In the genomic region with DNA sequence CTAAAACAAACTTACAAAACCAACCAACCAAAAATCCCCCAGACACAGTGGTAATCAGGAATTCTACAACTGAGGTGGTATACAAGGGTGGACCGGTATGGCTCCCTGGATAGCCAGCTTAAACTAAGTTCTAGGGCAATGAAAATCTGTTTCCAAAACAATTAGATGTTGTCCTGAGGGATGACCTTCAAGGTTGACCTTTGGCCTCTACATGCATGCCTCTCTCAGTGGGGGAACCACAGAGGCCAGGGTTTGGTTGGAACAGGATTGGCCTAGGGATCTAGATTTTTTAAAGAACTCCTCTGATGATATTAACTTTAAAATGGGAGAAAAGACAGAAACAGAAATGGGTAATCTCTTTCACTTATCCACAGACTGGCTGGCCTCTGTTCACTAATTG, we compare ENCODE assay signal across 25 mouse cellular contexts.
"Had no signal": no experiment of that assay in that cellular context is flagged by ENCODE, and none has a peak within 500 bp of the region (broad histone marks: within the 10 kb centered on the region; RNA-seq: fewer than 3 reads in every experiment).

No protein-coding gene starts in this region.

- H3K9me3 ChIP-seq: heart, embryonic 13.5 days; heart, embryonic 15.5 days; hindbrain, embryonic 13.5 days; hindbrain, embryonic 15.5 days; limb, embryonic 13.5 days; limb, embryonic 15.5 days; liver, embryonic 13.5 days; liver, embryonic 15.5 days had no signal

- H3K36me3 ChIP-seq: heart, embryonic 13.5 days; heart, embryonic 15.5 days; hindbrain, embryonic 13.5 days; hindbrain, embryonic 15.5 days; limb, embryonic 13.5 days; limb, embryonic 15.5 days; liver, embryonic 13.5 days; liver, embryonic 15.5 days had no signal

- ATAC-seq: hindbrain, postnatal 0 days; intestine, postnatal 0 days had no signal

- DNase-seq: gastrocnemius, postnatal 10 days; gastrocnemius, postnatal 25 days; heart, adult 11 months; heart, adult 2 months; heart, postnatal 14 days; heart, postnatal 36 days; kidney, adult 18-20 months; kidney, adult 8-10 months; kidney, postnatal 10 days; kidney, postnatal 36 days; layer of hippocampus, adult 9-11 months; layer of hippocampus, postnatal 36 days; left cerebral cortex, postnatal 4 days; liver, embryonic 13.5 days had no signal

- H3K9ac ChIP-seq: heart, embryonic 13.5 days; heart, embryonic 15.5 days; hindbrain, embryonic 13.5 days; hindbrain, embryonic 15.5 days; limb, embryonic 13.5 days; limb, embryonic 15.5 days; liver, embryonic 13.5 days; liver, embryonic 15.5 days had no signal

- H3K27ac ChIP-seq: heart, adult 2 months; heart, embryonic 13.5 days; heart, embryonic 15.5 days; hindbrain, embryonic 13.5 days; hindbrain, embryonic 15.5 days; hindbrain, postnatal 0 days; limb, embryonic 13.5 days; limb, embryonic 15.5 days; liver, embryonic 13.5 days; liver, embryonic 15.5 days had no signal

- H3K4me3 ChIP-seq: gastrocnemius, adult 2 months; heart, adult 2 months; heart, embryonic 13.5 days; heart, embryonic 15.5 days; hindbrain, embryonic 13.5 days; hindbrain, embryonic 15.5 days; limb, embryonic 13.5 days; limb, embryonic 15.5 days; liver, embryonic 13.5 days; liver, embryonic 15.5 days had no signal

- H3K4me2 ChIP-seq: heart, embryonic 11.5 days; heart, embryonic 13.5 days; heart, embryonic 15.5 days; hindbrain, embryonic 13.5 days; hindbrain, embryonic 15.5 days; limb, embryonic 13.5 days; limb, embryonic 15.5 days; liver, embryonic 13.5 days; liver, embryonic 15.5 days had no signal

- H3K27me3 ChIP-seq: heart, embryonic 13.5 days; heart, embryonic 15.5 days; hindbrain, embryonic 13.5 days; hindbrain, embryonic 15.5 days; limb, embryonic 13.5 days; limb, embryonic 15.5 days; liver, embryonic 13.5 days; liver, embryonic 15.5 days had no signal

- H3K4me1 ChIP-seq: heart, embryonic 13.5 days; heart, embryonic 15.5 days; hindbrain, embryonic 13.5 days; hindbrain, embryonic 15.5 days; limb, embryonic 13.5 days; limb, embryonic 15.5 days; liver, embryonic 13.5 days; liver, embryonic 15.5 days had no signal
